Mouse (Mus musculus): ENCODE results near the gene Vipas39.

DNA sequence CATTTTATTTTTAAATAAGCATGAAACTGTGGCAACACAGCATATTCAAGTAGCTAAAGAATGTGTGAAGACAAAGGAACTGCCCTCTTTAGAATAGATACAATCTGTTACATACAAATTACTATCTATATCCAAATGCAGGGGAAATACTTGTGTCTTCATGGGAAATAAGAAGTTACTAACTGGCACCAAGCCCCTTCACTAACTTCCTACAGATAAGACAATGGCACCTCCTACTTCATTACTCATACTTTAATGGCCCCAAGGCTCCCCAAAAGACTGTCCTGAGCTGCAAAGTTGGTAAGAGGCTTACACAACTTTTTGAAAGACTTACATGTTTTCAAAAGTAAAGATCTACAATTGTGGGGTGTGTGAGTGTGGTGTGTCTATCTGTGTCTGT, 48.5 kb downstream of the Vipas39 start:
- TF ChIP-seq POLR2A (IDR thresholded peaks at IDR 0.05; ENCODE audit: low read depth, low read length) (no peak), CTCF (IDR thresholded peaks at IDR 0.05; ENCODE audit: extremely low read depth, insufficient read length, insufficient replicate concordance, low read depth, low read length) (no peak)
